Mouse (Mus musculus) left cerebral cortex, postnatal 14 days (tissue): ENCODE results near the gene Gtf2ird1. TPM values are rescaled to one million over a fixed set of nuclear protein-coding genes. Genes with fewer than 3 reads are reported as not detected.
"Not testable (repeated sequence)": the region's sequence is repeated elsewhere in the genome, so short reads cannot be mapped to it uniquely, and the experiment has no call there.

Experiments
- DNase-seq, 2 experiments: peaks; one replicate each; pipeline ENCODE4 v3.0.0; 2021 to 2022; ENCODE audit warnings: low spot score in 2 of 2, mixed read lengths in 1 of 2
- intact Hi-C: fragments of 180-260 bp; cut with DNase I; formaldehyde crosslinking; loops from one replicate; pipeline ENCODE4 v1.15.1; 2025
- total RNA-seq, 2 experiments: library from RNA; stranded (reverse); gene quantifications; 2 replicates each; pipeline ENCODE4 v1.2.3; 2021

The Gtf2ird1 gene
- total RNA-seq, 2 experiments from 2014 or later = 36.4 to 43.8 TPM

- no peak for DNase-seq
These were observed 1.2 kb downstream of the Gtf2ird1 start for GRCm38 (mm10) chr5:134455186-134455895.

DNA sequence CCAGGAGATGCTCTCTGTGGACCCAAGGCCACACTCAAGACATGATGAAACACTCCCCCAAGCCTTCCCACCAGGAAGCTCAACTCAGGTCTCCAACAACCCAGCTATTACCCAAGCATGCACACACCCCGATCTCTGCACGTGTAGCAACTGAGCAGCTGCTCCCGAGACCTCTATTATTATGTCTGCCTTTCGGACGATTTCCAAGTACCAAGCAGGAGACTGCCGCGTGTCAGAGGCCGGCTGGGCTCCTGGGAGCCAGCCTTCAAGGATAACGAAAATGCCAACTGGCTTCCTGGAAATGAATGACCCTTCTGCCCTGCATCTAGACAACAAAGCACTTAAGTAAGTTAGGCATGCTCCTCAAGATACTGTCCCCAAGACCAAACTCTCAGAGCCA lies 2.1 kb downstream of the Gtf2ird1 start:
- intact Hi-C loops = no loop called here
- no peak for DNase-seq

More at GRCm38 (mm10) chr5:134455186-134455895, 1.2 kb downstream of the Gtf2ird1 start:
- intact Hi-C loops = no loop called here

- intact Hi-C loops = no loop called here
These were observed 2.9 kb downstream of the Gtf2ird1 start for GRCm38 (mm10) chr5:134453577-134453976.

DNA sequence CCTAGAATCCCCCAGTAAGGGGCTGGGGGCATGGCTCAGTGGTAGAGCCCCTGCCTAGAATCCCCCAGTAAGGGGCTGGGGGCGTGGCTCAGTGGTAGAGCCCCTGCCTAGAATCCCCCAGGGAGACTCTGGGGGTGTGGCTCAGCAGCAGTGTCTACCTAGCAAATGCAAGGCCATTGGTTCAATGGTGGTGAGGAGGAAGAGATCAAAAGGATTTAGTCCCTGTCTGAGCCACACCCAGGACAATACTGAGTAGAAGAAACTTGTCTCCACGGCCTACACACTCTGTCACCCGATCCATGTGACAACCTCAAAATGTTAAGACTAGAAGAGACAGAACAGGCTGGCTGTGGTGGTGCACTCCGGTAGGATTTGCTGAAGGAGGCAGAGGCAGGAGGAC lies 9.8 kb downstream of the Gtf2ird1 start:
- DNase-seq, intact Hi-C loops: not testable (repeated sequence)

More at GRCm38 (mm10) chr5:134453577-134453976, 2.9 kb downstream of the Gtf2ird1 start:
- no peak for DNase-seq

GRCm38 (mm10) chr5:134445895-134446294 lies 10.6 kb downstream of the Gtf2ird1 start:
- no peak for DNase-seq

DNA sequence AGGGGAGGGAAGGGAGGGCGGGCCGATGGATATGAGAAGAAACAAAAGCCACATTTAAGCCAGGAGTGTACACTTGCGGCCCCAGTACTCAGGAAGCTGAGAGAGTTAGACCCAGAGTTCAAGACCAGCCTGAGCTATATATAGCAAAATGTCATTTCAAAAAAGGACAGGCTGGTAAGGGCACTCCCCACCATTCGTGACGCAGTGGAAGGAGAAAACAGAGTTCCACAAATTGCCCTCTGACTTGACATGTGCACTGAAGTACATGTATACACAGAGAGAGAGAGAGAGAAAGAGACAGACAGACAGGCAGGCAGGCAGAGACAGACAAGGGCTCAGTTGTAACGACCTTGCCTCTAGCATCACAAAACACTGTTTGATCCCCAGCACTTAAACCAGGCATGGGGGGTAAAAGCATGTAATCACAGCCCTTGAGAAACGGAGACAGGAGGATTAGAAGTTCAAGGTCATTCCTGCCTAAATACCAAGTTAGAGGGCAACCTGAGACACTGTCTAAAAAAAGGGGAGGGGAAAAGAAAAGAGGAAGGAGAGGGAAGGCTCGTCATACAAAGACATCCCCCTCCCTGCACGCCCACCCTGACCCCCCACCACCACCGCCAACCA lies 11.2 kb downstream of the Gtf2ird1 start:
- no peak for DNase-seq
- intact Hi-C loops = no loop called here

More at GRCm38 (mm10) chr5:134445895-134446294, 10.6 kb downstream of the Gtf2ird1 start:
- intact Hi-C loops = no loop called here

- intact Hi-C loops = no loop called here
- DNase-seq = no peak
These were observed 12.0 kb downstream of the Gtf2ird1 start for GRCm38 (mm10) chr5:134444473-134444872.

DNA sequence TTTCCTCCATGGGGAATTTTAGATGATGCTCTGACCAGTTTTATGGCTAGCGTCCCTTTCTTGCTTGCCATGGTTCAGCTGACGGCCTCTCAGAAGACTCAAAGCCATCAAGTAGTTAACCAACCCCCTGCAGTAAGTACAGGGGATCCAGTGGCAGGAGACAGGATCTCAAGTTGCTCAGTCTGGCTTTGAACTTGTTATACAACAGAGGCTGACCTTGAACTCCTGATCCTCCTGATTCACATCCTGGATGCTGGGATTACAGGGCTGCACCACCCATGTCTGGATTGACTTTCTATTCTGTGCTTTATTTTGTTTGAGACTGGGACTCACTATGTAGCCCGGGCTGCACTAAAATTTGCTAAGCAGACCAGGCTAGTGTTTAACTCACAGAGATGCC lies 14.4 kb downstream of the Gtf2ird1 start:
- intact Hi-C loops = no loop called here

DNA sequence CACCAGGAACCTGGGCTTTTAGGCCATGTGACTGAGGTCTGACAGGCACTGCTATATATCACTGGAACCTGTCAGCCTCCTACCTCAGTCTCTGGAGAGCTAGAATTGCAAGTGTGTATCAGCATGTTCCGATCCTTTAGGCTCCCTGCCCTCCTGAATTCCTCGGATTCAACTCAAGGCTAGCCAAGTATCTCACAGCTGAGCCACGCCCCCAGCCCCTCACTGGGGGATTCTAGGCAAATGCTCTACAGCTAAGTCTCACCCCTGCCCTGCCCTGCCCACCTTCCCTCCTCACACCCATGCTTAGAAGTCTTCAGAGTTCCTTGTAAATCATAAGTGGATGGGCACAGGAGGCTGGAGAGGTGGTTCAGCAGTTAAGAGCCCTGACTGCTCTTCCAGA lies 15.4 kb downstream of the Gtf2ird1 start:
- intact Hi-C loops = no loop called here
- DNase-seq = no peak

More for the DNA sequence above, 14.4 kb downstream of the Gtf2ird1 start:
- DNase-seq = no peak

DNA sequence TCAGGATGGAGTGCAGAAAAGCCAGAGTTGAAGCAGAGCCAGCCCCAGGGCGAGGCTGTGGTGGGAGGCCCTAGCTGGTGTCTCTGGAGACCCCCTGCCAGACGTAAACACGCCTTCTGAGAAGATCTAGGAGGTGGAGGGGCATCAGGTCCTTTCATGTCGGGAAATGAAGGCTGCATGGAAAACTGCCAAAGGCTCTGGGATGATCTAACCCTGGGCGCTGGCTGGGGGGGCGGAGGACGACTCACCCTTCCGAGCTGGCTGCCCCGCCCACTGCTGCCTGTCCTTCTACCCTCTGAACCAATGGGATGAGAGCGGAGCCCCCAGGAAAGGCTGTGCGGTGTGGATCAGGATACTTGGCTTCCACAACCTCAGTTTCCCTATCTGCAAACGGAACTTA lies 16.4 kb downstream of the Gtf2ird1 start:
- DNase-seq = no peak

DNA sequence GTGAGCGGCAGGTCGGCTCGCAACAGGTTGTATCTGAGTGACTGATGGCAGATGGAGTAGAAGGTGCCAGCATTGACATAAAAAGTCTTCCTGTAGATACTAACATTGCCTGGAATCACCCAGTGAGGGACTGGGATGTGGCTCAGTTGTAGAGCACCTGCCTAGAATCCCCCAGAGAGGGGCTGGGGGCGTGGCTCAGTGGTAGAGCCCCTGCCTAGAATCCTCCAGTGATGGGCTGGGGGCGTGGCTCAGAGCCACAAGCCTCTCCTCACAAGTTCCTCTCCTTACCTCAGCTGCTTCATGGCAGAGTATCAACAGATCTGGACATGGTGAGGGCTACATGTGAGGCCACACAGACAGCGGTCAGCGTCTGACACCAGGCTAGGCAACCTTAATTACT lies 17.0 kb downstream of the Gtf2ird1 start:
- intact Hi-C loops = no loop called here
- DNase-seq = no peak

More for the DNA sequence above, 16.4 kb downstream of the Gtf2ird1 start:
- intact Hi-C loops = no loop called here

DNA sequence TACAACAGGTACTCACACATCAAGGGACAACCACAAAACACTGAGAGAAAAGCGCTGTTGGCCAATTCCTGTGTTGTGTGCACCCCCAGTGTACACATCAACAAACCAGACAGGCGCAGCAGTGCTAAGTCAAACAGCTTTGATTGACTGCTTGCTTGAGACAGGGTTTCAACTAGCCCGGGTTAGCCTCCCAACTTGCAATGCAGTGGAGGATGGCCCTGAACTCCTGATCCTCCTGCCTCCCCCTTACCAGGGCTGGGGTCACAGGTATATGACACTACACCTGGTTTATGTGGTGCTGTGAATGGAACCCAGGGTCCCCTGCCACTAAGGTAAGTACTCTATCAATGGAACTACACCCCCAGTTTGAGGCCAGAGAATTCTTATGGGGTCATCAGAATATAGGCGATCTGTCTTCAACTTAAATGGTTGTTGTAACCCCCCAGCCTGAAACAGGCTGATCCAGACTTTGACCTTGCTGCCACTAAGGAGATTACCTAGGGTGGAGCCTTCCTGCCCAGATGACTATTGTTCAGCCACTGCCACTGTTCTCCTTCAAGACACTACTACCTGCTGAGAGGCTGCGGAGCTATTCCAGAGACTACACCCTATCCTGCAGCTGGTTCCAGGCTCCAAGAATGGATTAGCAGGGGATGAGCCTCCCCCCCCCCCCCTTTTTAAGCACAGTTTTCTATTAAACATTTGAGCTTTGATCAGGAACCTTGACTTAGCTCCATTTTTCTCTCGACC lies 17.7 kb downstream of the Gtf2ird1 start:
- no peak for DNase-seq
- intact Hi-C loops = no loop called here

GRCm38 (mm10) chr5:134437459-134437827 lies 19.1 kb downstream of the Gtf2ird1 start:
- intact Hi-C loops = no loop called here
- peak; percentile 15 to 39 for DNase-seq

- intact Hi-C loops = no loop called here
- no peak for DNase-seq
These were observed 19.6 kb downstream of the Gtf2ird1 start for GRCm38 (mm10) chr5:134436782-134437458.

DNA sequence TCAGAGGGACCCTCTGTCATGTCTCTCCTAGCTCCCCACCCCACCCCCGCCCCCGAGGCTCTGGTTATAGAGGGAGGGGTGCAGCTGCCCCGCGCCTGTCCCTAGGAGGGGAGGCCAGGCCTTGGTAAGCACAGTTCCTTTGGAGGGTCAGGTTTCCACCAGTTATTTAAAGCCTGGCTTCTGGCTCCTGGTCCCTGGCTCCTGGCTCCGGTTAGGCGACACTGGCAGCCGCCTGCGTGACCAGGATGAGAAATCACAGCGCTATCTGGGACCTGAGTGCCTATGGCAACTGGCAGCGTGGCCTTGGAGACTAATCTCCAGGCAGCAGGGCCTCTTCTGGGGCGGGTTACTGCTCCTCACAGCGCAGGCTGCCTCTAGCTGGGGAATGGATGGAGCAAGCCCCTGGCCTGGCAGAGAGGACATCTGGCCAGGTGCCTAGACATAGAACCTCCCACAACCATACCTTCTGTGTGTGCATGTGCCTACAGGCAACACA lies 20.6 kb downstream of the Gtf2ird1 start:
- intact Hi-C loops = no loop called here
- peak; percentile 17 to 29 for DNase-seq

- no peak for DNase-seq
- intact Hi-C loops = no loop called here
These were observed 23.4 kb downstream of the Gtf2ird1 start for GRCm38 (mm10) chr5:134433137-134433536.

DNA sequence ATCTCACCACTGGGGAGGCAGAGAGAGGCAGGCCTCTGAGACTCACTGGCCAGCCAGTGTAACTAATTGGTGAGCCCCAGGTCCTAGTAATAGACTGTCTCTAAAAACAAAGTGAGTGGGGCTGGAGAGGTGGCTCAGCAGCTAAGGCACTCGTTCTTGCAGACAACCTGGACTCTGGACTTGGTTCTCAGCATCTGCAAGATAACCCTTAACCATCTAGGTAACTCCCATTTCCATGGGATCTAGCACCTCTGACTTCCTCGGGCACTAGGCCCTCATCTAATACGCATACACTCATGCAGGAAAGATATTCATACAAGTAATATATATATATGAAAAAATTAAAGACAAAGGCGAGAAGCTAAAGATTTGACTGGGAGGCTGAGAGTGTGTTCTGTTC lies 26.4 kb downstream of the Gtf2ird1 start:
- no peak for DNase-seq
- intact Hi-C loops = no loop called here

GRCm38 (mm10) chr5:134427664-134428063 lies 28.9 kb downstream of the Gtf2ird1 start:
- intact Hi-C loops = no loop called here
- DNase-seq = peak; percentile 55 to 76

DNA sequence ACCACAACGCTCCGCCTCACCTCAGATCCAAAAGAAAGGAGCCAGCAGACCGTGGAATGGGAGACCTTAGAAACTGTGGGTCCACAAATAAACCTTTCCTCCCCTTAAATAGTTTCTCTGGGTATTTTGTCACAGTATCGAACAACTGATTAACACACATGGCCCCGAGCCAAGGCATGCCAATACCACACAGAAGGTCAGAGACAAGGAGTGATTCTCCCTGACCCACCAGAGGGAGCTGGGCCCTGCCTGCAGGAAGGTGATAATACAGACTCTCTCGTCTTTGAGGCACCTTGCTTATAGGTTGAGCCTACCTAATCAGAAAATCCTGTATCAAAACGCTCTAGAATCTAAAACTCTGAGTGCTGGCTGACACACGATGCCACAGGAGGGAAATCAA lies 30.9 kb downstream of the Gtf2ird1 start:
- intact Hi-C loops = no loop called here
- DNase-seq = no peak

DNA sequence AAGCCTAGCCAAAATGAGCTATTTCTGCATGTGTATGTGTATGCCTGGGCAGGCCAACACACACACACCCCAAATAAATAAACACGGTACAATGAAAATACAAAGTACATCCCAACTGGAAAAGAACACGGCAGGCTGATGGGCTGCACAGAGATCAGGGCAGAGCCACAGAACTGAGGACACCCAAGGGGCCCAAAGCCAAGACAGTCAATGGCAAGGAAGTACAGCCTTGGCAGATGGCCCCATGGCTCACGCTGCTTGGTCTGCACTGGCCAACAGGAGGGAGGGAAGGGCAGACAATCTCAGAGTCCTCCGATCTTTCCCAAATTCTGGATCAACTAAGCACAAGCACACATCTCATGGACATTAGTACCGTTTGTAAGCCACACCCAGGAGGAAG lies 32.6 kb downstream of the Gtf2ird1 start:
- peak in 1 of 2 experiments; percentile 24 for DNase-seq
- intact Hi-C loops = no loop called here
